Mouse (Mus musculus): Measurements from ENCODE around the gene Ap1g1.

DNA sequence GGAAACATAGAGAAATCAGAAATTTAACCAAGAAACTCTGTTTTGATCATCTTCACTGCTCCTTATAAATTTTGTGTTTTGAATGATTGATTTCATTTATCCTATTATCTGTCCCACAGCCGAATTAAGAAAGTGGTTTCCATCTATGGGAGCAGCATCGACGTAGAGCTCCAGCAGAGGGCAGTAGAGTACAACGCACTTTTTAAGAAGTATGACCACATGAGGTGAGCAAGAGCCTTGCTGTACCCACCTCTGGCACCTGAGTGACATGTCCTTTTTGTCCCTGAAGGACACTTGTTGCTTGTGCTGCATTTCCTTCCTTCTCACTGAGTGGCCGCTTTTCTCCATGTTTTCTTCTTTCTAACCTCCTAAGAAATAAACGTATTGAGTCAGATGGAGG is 75.1 kb downstream of the Ap1g1 start:
- TF ChIP-seq CTCF (conservative IDR thresholded peaks at IDR 0.05; ENCODE audit: insufficient read depth, insufficient read length, low read depth, low read length) (peak; percentile 93), POLR2A (IDR thresholded peaks at IDR 0.05; ENCODE audit: low read depth, low read length) (no peak)

Measured in kidney, adult 2 months (tissue).